Mouse (Mus musculus): Measurements from ENCODE around the gene Iqce. TPM values are rescaled to one million over a fixed set of nuclear protein-coding genes. Genes with fewer than 3 reads are reported as not detected.

Gene Iqce
- 10 to 100 TPM; 33.9 to 34.3 TPM for polyA plus RNA-seq (2017; shearing (Covaris generic))

DNA sequence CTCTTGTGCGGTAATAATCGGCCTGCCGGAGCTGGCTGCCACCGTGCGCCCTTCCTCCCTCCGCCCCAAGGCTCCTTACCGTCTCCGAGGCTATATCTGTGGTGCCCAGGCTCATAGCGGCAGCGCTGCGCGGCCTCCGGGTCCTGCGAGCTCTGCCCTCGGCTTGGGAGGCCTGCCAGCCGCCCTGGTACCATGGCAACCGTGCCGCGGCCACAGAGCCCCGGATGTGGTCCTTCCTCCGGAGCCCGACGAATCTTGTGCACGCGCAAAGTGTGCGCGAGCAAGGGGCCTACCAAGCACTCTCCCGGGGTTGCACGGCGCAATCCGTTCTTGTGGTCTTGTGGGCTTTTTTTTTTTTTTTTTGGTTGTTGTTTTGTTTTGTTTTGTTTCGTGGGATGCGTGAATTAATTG, at the start of gene Iqce:
Gene Iqce, minus strand, starts transcription at position 276 of the 411 bp plus-strand sequence.

GRCm38 (mm10) chr5:140723822-140724221, 21.6 kb upstream of the Iqce start, which contains the start of gene Amz1:
Gene Amz1, plus strand, starts transcription at chr5:140724127.

GRCm38 (mm10) chr5:140704378-140705251, 2.4 kb upstream of the Iqce start, which contains the start of gene Brat1:
Gene Brat1, plus strand, starts transcription at chr5:140705011.

DNA sequence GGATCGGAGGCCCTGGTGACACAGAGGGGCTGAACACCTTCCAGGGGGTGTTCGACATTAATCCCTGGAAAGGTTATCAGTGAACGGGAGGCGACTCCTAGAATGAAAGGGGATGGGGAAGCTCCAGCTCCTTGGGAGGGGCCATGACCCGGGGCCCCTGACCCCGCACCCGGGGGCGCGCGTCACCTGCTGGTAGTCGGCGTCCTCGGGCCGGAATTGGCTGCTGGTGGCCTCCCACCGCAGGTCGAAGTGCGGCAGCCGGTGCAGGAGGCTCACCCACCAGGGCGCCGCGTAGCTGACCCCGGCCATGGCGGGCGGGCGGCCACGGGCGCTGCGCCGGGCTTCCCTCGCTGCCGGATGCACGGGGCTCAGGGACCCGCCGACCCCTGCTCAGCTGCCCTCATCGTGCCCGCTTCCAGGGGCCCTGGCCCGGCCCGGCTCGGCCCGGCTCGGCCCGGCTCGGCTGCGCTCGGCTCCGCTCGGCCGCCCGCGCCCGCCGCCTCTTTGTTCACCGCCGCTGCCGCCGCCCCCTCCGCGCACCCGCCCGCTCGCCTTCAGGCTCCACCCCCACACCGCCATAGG, 53.6 kb downstream of the Iqce start, which contains the start of gene Ttyh3:
Gene Ttyh3, minus strand, starts transcription at position 513 of the 582 bp plus-strand sequence.

Other genes with a start within 250 kb of the Iqce start
- gene Chst12, start 196.8 kb downstream of the Iqce start, polyA plus RNA-seq (2017; shearing (Covaris generic)) = 10 to 100 TPM; 36.9 to 52.0 TPM
- 1 to 10 TPM in 1 of 2 experiments, not detected in 1; 1.2 TPM for gene Grifin, start 137.3 kb downstream of the Iqce start, polyA plus RNA-seq (2017; shearing (Covaris generic))
- gene Lfng, start 95.1 kb downstream of the Iqce start, polyA plus RNA-seq (2017; shearing (Covaris generic)) = 100 to 1,000 TPM; 243 to 259 TPM
- 10 to 100 TPM; 19.2 to 28.7 TPM for gene Ttyh3, start 53.3 kb downstream of the Iqce start, polyA plus RNA-seq (2017; shearing (Covaris generic))
- gene Brat1, start 2.6 kb upstream of the Iqce start, polyA plus RNA-seq (2017; shearing (Covaris generic)) = 10 to 100 TPM; 27.7 to 30.7 TPM
- 1 to 10 TPM in 1 of 2 experiments, under 1 TPM in 1; 0.49 to 5.4 TPM for gene Amz1, start 21.7 kb upstream of the Iqce start, polyA plus RNA-seq (2017; shearing (Covaris generic))
- 10 to 100 TPM; 20.8 to 33.7 TPM for gene Gna12, start 128.1 kb upstream of the Iqce start, polyA plus RNA-seq (2017; shearing (Covaris generic))

Measured in inflammation-experienced regulatory T-cells (primary cell).